Mouse (Mus musculus) ES-E14 (cell line): Measurements from ENCODE around the gene Tnfrsf9.

Source experiments
- CHD2 ChIP-seq: IDR thresholded peaks from 2 replicates; pipeline ENCODE4 v1.6.1; 2014; ENCODE audit warnings: mild to moderate bottlenecking, low read depth, low read length, inconsistent platforms
- HCFC1 ChIP-seq: IDR thresholded peaks from 2 replicates; pipeline ENCODE4 v1.6.1; 2012; ENCODE audit warnings: low read length, inconsistent platforms, borderline replicate concordance; ENCODE audit not compliant: insufficient read depth
- MAFK ChIP-seq: IDR thresholded peaks from 2 replicates; pipeline ENCODE4 v1.6.1; 2014; ENCODE audit warnings: mild to moderate bottlenecking, low read depth, low read length, inconsistent platforms; ENCODE audit not compliant: insufficient read depth
- ZNF384 ChIP-seq: IDR thresholded peaks from 2 replicates; pipeline ENCODE4 v1.6.1; 2012; ENCODE audit warnings: low read depth, low read length, inconsistent platforms

DNA sequence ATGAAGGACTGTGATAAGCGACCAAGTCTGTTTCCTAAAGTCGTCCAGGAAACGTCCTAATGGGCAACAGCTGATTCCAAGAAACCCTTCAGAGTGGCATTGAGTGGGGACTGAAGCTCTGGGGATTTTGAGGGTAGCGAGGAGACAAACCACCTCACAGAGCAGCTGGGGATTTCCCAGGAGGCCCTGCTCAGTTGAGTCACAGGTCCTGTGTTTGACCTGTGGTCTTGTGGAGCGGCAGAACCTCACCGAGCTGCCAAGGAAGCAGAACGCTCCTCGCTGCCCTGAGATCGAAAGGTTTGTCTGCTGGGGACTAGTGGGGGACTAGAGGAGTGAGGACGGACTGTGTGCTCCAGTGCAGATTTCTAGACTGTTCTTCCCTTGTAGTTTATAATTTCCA lies 13.4 kb downstream of the Tnfrsf9 start:
- no peak for TF ChIP-seq MAFK
- TF ChIP-seq ZNF384 = no peak
- no peak for TF ChIP-seq CHD2
- no peak for TF ChIP-seq HCFC1
